Mouse (Mus musculus): ENCODE measurements around the gene Sugt1. TPM values are rescaled to one million over a fixed set of nuclear protein-coding genes. Genes with fewer than 3 reads are reported as not detected.

Sugt1 gene
- total and polyA plus RNA-seq, 2 experiments from 2014 or later = 16.4 to 87.3 TPM

DNA sequence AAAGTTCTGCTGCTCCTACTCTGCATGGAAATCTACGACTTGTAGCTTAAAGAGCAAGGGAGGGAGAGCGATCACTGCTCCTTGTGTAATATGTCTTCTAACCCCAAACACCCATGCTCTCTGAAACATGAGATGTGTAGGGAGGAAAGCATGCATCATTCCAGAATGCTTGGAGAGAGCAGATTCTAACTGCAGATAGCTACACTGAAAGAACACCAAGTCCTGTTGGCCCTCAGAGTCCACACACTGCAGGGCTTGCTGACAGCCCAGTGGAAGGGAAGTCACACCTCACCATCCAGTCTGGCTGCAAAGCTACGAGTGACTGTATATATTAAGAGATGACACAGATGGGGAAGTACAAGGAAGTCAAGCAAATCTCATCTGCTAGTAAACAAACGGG lies 65.2 kb downstream of the Sugt1 start:
- no peak overlapping the region for H3K27ac ChIP-seq
- no peaks in the 10 kb centered on the region for H3K36me3 ChIP-seq (ENCODE audit: insufficient read depth, low read length)
- no peak overlapping the region for H3K4me3 ChIP-seq (ENCODE audit: low read length)
- WGBS = 83% methylated on average over 4 of the region's 4 CpGs
- no peak for TF ChIP-seq CTCF (IDR thresholded peaks at IDR 0.05; ENCODE audit: low read depth)
- DNase-seq (ENCODE audit: low spot score) (no peak), ATAC-seq (no peak)
- no peak overlapping the region for H3K9ac ChIP-seq (replicated peaks; ENCODE audit: low read length)
- no peaks in the 10 kb centered on the region for H3K4me1 ChIP-seq (ENCODE audit: insufficient read depth, low read length)
- no peaks in the 10 kb centered on the region for H3K9me3 ChIP-seq (ENCODE audit: low read length)
- no peaks in the 10 kb centered on the region for H3K27me3 ChIP-seq (ENCODE audit: insufficient read depth, low read length)
- H3K4me2 ChIP-seq (ENCODE audit: low read depth, low read length) = no peak overlapping the region

DNA sequence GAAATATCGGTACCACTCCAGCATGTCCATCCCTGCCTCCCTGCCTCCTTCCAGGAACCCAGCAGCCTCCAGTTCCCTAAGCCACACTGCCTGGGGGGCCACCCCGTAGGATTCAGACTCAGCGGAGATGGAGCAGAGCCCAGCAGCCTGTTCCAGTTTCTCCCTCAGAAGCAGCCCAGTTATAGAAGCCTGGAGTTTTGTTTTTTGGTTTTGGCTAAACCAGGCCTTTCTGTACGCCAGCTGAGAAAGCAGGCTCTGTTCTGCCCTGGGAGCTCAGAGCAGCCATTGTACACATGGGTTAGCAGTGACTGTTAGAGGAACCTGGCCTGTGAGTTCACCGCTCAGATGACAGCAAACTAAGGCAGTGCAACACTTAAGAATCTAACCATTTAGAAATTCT lies 70.8 kb downstream of the Sugt1 start:
- 0 out of 2 replicates have a peak, but pooled peaks cover 4% of the 10 kb centered on the region for H3K4me1 ChIP-seq (ENCODE audit: insufficient read depth, low read length)
- no peaks in the 10 kb centered on the region for H3K36me3 ChIP-seq (ENCODE audit: insufficient read depth, low read length)
- H3K27ac ChIP-seq = peak overlapping the region; percentile 71
- H3K9ac ChIP-seq (replicated peaks; ENCODE audit: low read length) = no peak overlapping the region
- no peaks in the 10 kb centered on the region for H3K9me3 ChIP-seq (ENCODE audit: low read length)
- no peak overlapping the region for H3K4me3 ChIP-seq (ENCODE audit: low read length)
- TF ChIP-seq CTCF (IDR thresholded peaks at IDR 0.05; ENCODE audit: low read depth) = no peak
- no peaks in the 10 kb centered on the region for H3K27me3 ChIP-seq (ENCODE audit: insufficient read depth, low read length)
- DNase-seq (ENCODE audit: low spot score) (peak; percentile 39), ATAC-seq (peak; percentile 73)
- WGBS = 54% methylated on average over 5 of the region's 5 CpGs
- H3K4me2 ChIP-seq (ENCODE audit: low read depth, low read length) = no peak overlapping the region

GRCm38 (mm10) chr14:79658748-79659508 lies 71.4 kb downstream of the Sugt1 start:
- H3K36me3 ChIP-seq (ENCODE audit: insufficient read depth, low read length) = no peaks in the 10 kb centered on the region
- WGBS = 58% methylated on average over 6 of the region's 6 CpGs
- DNase-seq (ENCODE audit: low spot score) (peak; percentile 11), ATAC-seq (peak; percentile 53; the same call in 1 of the 2 replicates)
- 0 out of 2 replicates have a peak, but pooled peaks cover 4% of the 10 kb centered on the region for H3K4me1 ChIP-seq (ENCODE audit: insufficient read depth, low read length)
- TF ChIP-seq CTCF (IDR thresholded peaks at IDR 0.05; ENCODE audit: low read depth) = no peak
- H3K27me3 ChIP-seq (ENCODE audit: insufficient read depth, low read length) = no peaks in the 10 kb centered on the region
- H3K4me3 ChIP-seq (ENCODE audit: low read length) = no peak overlapping the region
- no peaks in the 10 kb centered on the region for H3K9me3 ChIP-seq (ENCODE audit: low read length)
- no peak overlapping the region for H3K4me2 ChIP-seq (ENCODE audit: low read depth, low read length)
- H3K27ac ChIP-seq = peak overlapping the region; percentile 71; the same call in 1 of the 2 replicates
- no peak overlapping the region for H3K9ac ChIP-seq (replicated peaks; ENCODE audit: low read length)

DNA sequence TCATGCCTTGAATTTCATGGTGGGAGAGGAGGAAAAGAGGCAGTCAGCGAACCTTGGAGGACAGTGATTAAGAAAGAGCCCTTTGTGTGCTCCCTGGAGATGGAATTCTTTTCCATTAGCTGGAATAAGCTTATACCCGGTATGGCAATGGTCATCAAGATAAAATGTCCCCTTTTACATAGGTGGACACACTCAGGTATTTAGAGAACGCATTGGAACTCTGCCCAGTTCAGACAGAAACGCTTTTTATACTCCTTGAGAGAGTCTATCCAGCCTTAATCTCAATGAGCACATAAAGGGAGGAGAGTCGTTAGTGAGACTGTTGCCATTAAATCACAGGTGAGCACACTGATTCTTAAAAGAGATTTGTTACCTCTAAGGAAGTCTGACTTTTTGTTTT lies 73.0 kb downstream of the Sugt1 start:
- 36% methylated on average over 5 of the region's 5 CpGs for WGBS
- peak overlapping the region; percentile 38; the same call in 1 of the 2 replicates for H3K4me2 ChIP-seq (ENCODE audit: low read depth, low read length)
- no peak for TF ChIP-seq CTCF (IDR thresholded peaks at IDR 0.05; ENCODE audit: low read depth)

GRCm38 (mm10) chr14:79661005-79661917 lies 73.8 kb downstream of the Sugt1 start:
- Histone ChIP-seq H3K4me3 (ENCODE audit: low read length) (peak overlapping the region; percentile 15; the same call in 1 of the 2 replicates), H3K9me3 (ENCODE audit: low read length) (no peaks in the 10 kb centered on the region), H3K27ac (no peak overlapping the region), H3K4me1 (ENCODE audit: insufficient read depth, low read length) (0 out of 2 replicates have a peak, but pooled peaks cover 4% of the 10 kb centered on the region), H3K27me3 (ENCODE audit: insufficient read depth, low read length) (no peaks in the 10 kb centered on the region), H3K9ac (replicated peaks; ENCODE audit: low read length) (no peak overlapping the region), H3K4me2 (ENCODE audit: low read depth, low read length) (peak overlapping the region; percentile 38), H3K36me3 (ENCODE audit: insufficient read depth, low read length) (no peaks in the 10 kb centered on the region)
- WGBS = 19% methylated on average over 33 of the region's 33 CpGs
- TF ChIP-seq CTCF (IDR thresholded peaks at IDR 0.05; ENCODE audit: low read depth) = peak; percentile 75
- ATAC-seq = peak; percentile 76
- DNase-seq (ENCODE audit: low spot score) = peak; percentile 46

More for the DNA sequence above, 73.0 kb downstream of the Sugt1 start:
- Histone ChIP-seq H3K27ac (no peak overlapping the region), H3K4me3 (ENCODE audit: low read length) (no peak overlapping the region), H3K9me3 (ENCODE audit: low read length) (no peaks in the 10 kb centered on the region), H3K9ac (replicated peaks; ENCODE audit: low read length) (no peak overlapping the region), H3K27me3 (ENCODE audit: insufficient read depth, low read length) (no peaks in the 10 kb centered on the region), H3K36me3 (ENCODE audit: insufficient read depth, low read length) (no peaks in the 10 kb centered on the region), H3K4me1 (ENCODE audit: insufficient read depth, low read length) (0 out of 2 replicates have a peak, but pooled peaks cover 4% of the 10 kb centered on the region)
- ATAC-seq (no peak), DNase-seq (ENCODE audit: low spot score) (peak; percentile 9)

DNA sequence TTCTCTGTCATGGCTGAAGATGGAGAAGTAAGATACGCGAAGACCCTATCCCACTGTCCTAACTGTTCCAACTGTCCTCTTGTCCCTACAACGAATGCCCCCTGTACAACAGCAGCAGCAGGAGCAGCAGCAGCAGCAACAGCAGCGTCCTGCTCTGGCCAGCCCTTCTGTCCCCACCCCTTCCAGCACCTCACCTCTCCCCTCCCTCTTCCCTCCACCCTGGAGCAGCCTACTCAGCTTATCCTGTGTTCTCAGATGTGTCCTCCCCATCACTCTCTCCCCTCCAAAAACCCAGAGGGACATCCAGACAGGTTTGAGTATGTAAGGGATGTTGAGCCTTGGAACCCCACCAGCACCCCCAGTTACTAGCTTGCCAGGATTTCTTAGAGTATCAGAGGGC lies 74.5 kb downstream of the Sugt1 start, which contains the start of gene Cnmd:
TSS of gene Cnmd (minus strand) at position 170 of the 400 bp plus-strand sequence.
- TF ChIP-seq CTCF (IDR thresholded peaks at IDR 0.05; ENCODE audit: low read depth) = no peak
- H3K4me1 ChIP-seq (ENCODE audit: insufficient read depth, low read length) = 0 out of 2 replicates have a peak, but pooled peaks cover 4% of the 10 kb centered on the region
- no peaks in the 10 kb centered on the region for H3K9me3 ChIP-seq (ENCODE audit: low read length)
- peak within 1 kb of the TSS; percentile 15; the same call in 1 of the 2 replicates for H3K4me3 ChIP-seq (ENCODE audit: low read length)
- 66% methylated on average over 4 of the region's 4 CpGs for WGBS
- ATAC-seq = no peak
- DNase-seq (ENCODE audit: low spot score) = no peak
- H3K36me3 ChIP-seq (ENCODE audit: insufficient read depth, low read length) = no peaks in the 10 kb centered on the region
- H3K9ac ChIP-seq (replicated peaks; ENCODE audit: low read length) = no peak within 1 kb of the TSS
- H3K27ac ChIP-seq = no peak within 1 kb of the TSS
- no peaks in the 10 kb centered on the region for H3K27me3 ChIP-seq (ENCODE audit: insufficient read depth, low read length)
- H3K4me2 ChIP-seq (ENCODE audit: low read depth, low read length) = peak within 1 kb of the TSS; percentile 38
